Mouse (Mus musculus) hindbrain, embryonic 15.5 days (tissue): ENCODE measurements at regions not wholly inside any gene's neighbourhood (a gene's known extent, or its start where the extent isn't known, plus 50 kb on each side); places are given as distances from the start of the nearest gene placed in this dataset.

Source experiments
- ATAC-seq: fragments of 200-750 bp; cut with Nextera tagmentation; 2 replicates; pipeline ENCODE4 v1.8.0; 2017; ENCODE audit warnings: low read depth, moderate number of reproducible peaks, moderate TSS enrichment; ENCODE audit not compliant: low FRiP score
- H3K27ac ChIP-seq: fragments of 300-500 bp; sonication (generic); replicated peaks from 2 replicates; pipeline ENCODE4 v1.5.1; 2015; ENCODE audit warnings: mild to moderate bottlenecking, inconsistent platforms
- H3K27me3 ChIP-seq: fragments of 300-500 bp; sonication (generic); 2 replicates; pipeline ENCODE4 v1.6.1; 2015; ENCODE audit warnings: control low read depth, inconsistent platforms
- H3K36me3 ChIP-seq: fragments of 300-500 bp; sonication (generic); 2 replicates; pipeline ENCODE4 v1.6.1; 2015; ENCODE audit warnings: control low read depth, inconsistent platforms
- H3K4me1 ChIP-seq: fragments of 300-500 bp; sonication (generic); replicated peaks from 2 replicates; pipeline ENCODE4 v1.6.1; 2015; ENCODE audit warnings: control low read depth, inconsistent platforms
- H3K4me2 ChIP-seq: fragments of 300-500 bp; sonication (generic); 2 replicates; pipeline ENCODE4 v1.6.1; 2015; ENCODE audit warnings: moderate library complexity, mild to moderate bottlenecking, inconsistent platforms
- H3K4me3 ChIP-seq: fragments of 300-500 bp; sonication (generic); 2 replicates; pipeline ENCODE4 v1.5.1; 2015; ENCODE audit warnings: mild to moderate bottlenecking, inconsistent platforms
- H3K9ac ChIP-seq: fragments of 300-500 bp; sonication (generic); 2 replicates; pipeline ENCODE4 v1.6.1; 2015; ENCODE audit warnings: inconsistent platforms
- H3K9me3 ChIP-seq: fragments of 300-500 bp; sonication (generic); 2 replicates; pipeline ENCODE4 v1.6.1; 2016; ENCODE audit warnings: control low read depth, inconsistent platforms
- WGBS: fragments of 180-500 bp; shearing (Covaris S2); methylation state at CpG from one replicate; pipeline ENCODE4 v1.1.7; 2015; 5-methylcytosine and 5-hydroxymethylcytosine counted together

- no peaks in the 10 kb centered on the region for H3K36me3 ChIP-seq
- ATAC-seq, result no peak
These were observed 93.1 kb upstream of the Tcf21 start for GRCm38 (mm10) chr10:22913112-22913511.

GRCm38 (mm10) chr10:22908640-22909039, 88.7 kb upstream of the Tcf21 start:
- ATAC-seq, result no peak
- no peaks in the 10 kb centered on the region for H3K4me1 ChIP-seq
- no peaks in the 10 kb centered on the region for H3K36me3 ChIP-seq
- WGBS, result 86% methylated on average over 6 of the region's 6 CpGs
- no peak overlapping the region for H3K9ac ChIP-seq
- H3K4me3 ChIP-seq, result no peak overlapping the region
- no peaks in the 10 kb centered on the region for H3K9me3 ChIP-seq
- H3K27ac ChIP-seq, result no peak overlapping the region
- H3K27me3 ChIP-seq, result no peaks in the 10 kb centered on the region
- H3K4me2 ChIP-seq, result no peak overlapping the region

More at GRCm38 (mm10) chr10:22913112-22913511, 93.1 kb upstream of the Tcf21 start:
- no peaks in the 10 kb centered on the region for H3K27me3 ChIP-seq
- WGBS, result 91% methylated on average over 1 of the region's 1 CpGs
- H3K4me3 ChIP-seq, result no peak overlapping the region
- no peak overlapping the region for H3K27ac ChIP-seq
- no peak overlapping the region for H3K9ac ChIP-seq
- no peaks in the 10 kb centered on the region for H3K4me1 ChIP-seq
- no peak overlapping the region for H3K4me2 ChIP-seq
- no peaks in the 10 kb centered on the region for H3K9me3 ChIP-seq

GRCm38 (mm10) chr10:22905281-22905680, 85.3 kb upstream of the Tcf21 start:
- Histone ChIP-seq H3K4me1 (no peaks in the 10 kb centered on the region), H3K36me3 (no peaks in the 10 kb centered on the region), H3K4me2 (no peak overlapping the region), H3K27me3 (no peaks in the 10 kb centered on the region), H3K9me3 (no peaks in the 10 kb centered on the region), H3K27ac (no peak overlapping the region), H3K9ac (no peak overlapping the region), H3K4me3 (no peak overlapping the region)
- 93% methylated on average over 2 of the region's 2 CpGs for WGBS
- ATAC-seq, result no peak

- WGBS, result 88% methylated on average over 10 of the region's 10 CpGs
- H3K9ac ChIP-seq, result no peak overlapping the region
These were observed 73.5 kb upstream of the Tcf21 start for GRCm38 (mm10) chr10:22893442-22893985.

GRCm38 (mm10) chr10:22887451-22887850, 67.5 kb upstream of the Tcf21 start:
- 73% methylated on average over 6 of the region's 6 CpGs for WGBS
- Histone ChIP-seq H3K4me1 (no peaks in the 10 kb centered on the region), H3K36me3 (no peaks in the 10 kb centered on the region), H3K9ac (no peak overlapping the region), H3K4me2 (no peak overlapping the region), H3K4me3 (no peak overlapping the region), H3K27ac (no peak overlapping the region), H3K9me3 (no peaks in the 10 kb centered on the region), H3K27me3 (no peaks in the 10 kb centered on the region)
- no peak for ATAC-seq

More at GRCm38 (mm10) chr10:22893442-22893985, 73.5 kb upstream of the Tcf21 start:
- ATAC-seq, result no peak
- Histone ChIP-seq H3K9me3 (no peaks in the 10 kb centered on the region), H3K4me2 (no peak overlapping the region), H3K36me3 (no peaks in the 10 kb centered on the region), H3K4me3 (no peak overlapping the region), H3K27me3 (no peaks in the 10 kb centered on the region), H3K27ac (no peak overlapping the region), H3K4me1 (no peaks in the 10 kb centered on the region)

GRCm38 (mm10) chr10:22879714-22880113, 59.7 kb upstream of the Tcf21 start:
- H3K4me2 ChIP-seq, result no peak overlapping the region
- 26% methylated on average over 4 of the region's 4 CpGs for WGBS
- no peaks in the 10 kb centered on the region for H3K27me3 ChIP-seq
- no peaks in the 10 kb centered on the region for H3K4me1 ChIP-seq
- H3K36me3 ChIP-seq, result no peaks in the 10 kb centered on the region
- no peak overlapping the region for H3K27ac ChIP-seq
- ATAC-seq, result no peak
- no peaks in the 10 kb centered on the region for H3K9me3 ChIP-seq
- H3K4me3 ChIP-seq, result no peak overlapping the region
- no peak overlapping the region for H3K9ac ChIP-seq

GRCm38 (mm10) chr10:22877536-22878130, 57.7 kb upstream of the Tcf21 start:
- Histone ChIP-seq H3K27ac (no peak overlapping the region), H3K27me3 (no peaks in the 10 kb centered on the region), H3K4me3 (no peak overlapping the region), H3K4me1 (no peaks in the 10 kb centered on the region), H3K4me2 (no peak overlapping the region), H3K9me3 (no peaks in the 10 kb centered on the region), H3K36me3 (no peaks in the 10 kb centered on the region), H3K9ac (no peak overlapping the region)
- ATAC-seq, result no peak
- WGBS, result 85% methylated on average over 5 of the region's 5 CpGs

- WGBS, result 73% methylated on average over 2 of the region's 2 CpGs
- no peak for ATAC-seq
- Histone ChIP-seq H3K27ac (no peak overlapping the region), H3K36me3 (no peaks in the 10 kb centered on the region), H3K4me2 (no peak overlapping the region), H3K9ac (no peak overlapping the region), H3K4me1 (no peaks in the 10 kb centered on the region), H3K27me3 (no peaks in the 10 kb centered on the region), H3K4me3 (no peak overlapping the region), H3K9me3 (no peaks in the 10 kb centered on the region)
These were observed 57.1 kb upstream of the Tcf21 start for GRCm38 (mm10) chr10:22877028-22877427.

GRCm38 (mm10) chr10:22875675-22876074, 55.7 kb upstream of the Tcf21 start:
- Histone ChIP-seq H3K4me2 (no peak overlapping the region), H3K4me3 (no peak overlapping the region), H3K9ac (no peak overlapping the region), H3K27me3 (no peaks in the 10 kb centered on the region), H3K36me3 (no peaks in the 10 kb centered on the region), H3K9me3 (no peaks in the 10 kb centered on the region), H3K4me1 (no peaks in the 10 kb centered on the region), H3K27ac (no peak overlapping the region)
- no peak for ATAC-seq
- WGBS, result 83% methylated on average over 5 of the region's 5 CpGs

GRCm38 (mm10) chr10:22875181-22875580, 55.2 kb upstream of the Tcf21 start:
- H3K9me3 ChIP-seq, result no peaks in the 10 kb centered on the region
- H3K9ac ChIP-seq, result no peak overlapping the region
- 85% methylated on average over 4 of the region's 4 CpGs for WGBS
- no peaks in the 10 kb centered on the region for H3K36me3 ChIP-seq
- no peak overlapping the region for H3K4me3 ChIP-seq
- H3K4me1 ChIP-seq, result no peaks in the 10 kb centered on the region
- no peak overlapping the region for H3K27ac ChIP-seq
- H3K27me3 ChIP-seq, result no peaks in the 10 kb centered on the region
- ATAC-seq, result no peak
- no peak overlapping the region for H3K4me2 ChIP-seq
